Mouse (Mus musculus) frontal cortex, adult (tissue): ENCODE results near the gene Ankzf1.

ENCODE experiments used
- ATAC-seq: cut with Nextera tagmentation; 2 replicates; pipeline ENCODE4 v1.9.2; 2017; ENCODE audit warnings: mild to moderate bottlenecking, moderate library complexity, mixed read lengths; ENCODE audit not compliant: low TSS enrichment

Gene Ankzf1

GRCm38 (mm10) chr1:75187914-75188483 lies 4.0 kb upstream of the Ankzf1 start:
- no peak for ATAC-seq

- ATAC-seq, result no peak
Measured at GRCm38 (mm10) chr1:75190577-75190976, 1.4 kb upstream of the Ankzf1 start.

DNA sequence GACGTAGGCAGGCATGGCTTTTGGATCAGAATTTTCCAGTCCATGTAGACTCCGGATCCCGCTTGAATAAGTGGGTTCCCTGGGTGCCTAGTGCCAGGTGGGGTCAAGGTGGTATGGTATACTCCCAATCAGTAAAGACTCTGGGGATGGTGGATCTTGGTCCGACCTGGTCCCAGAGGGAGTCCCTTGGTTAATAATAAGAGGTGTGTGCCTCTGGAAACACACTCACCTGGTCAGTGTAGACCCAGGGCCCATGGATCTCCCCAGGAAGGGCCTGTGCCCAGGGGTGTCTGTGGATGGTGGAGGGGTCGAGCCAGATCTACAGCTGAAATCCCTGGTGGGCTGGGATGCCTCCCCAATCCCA lies 711 bp upstream of the Ankzf1 start:
- ATAC-seq, result peak; percentile 5; the same call in 1 of the 2 replicates

- ATAC-seq, result peak; percentile 58
Measured at GRCm38 (mm10) chr1:75192452-75192851, 501 bp downstream of the Ankzf1 start.

DNA sequence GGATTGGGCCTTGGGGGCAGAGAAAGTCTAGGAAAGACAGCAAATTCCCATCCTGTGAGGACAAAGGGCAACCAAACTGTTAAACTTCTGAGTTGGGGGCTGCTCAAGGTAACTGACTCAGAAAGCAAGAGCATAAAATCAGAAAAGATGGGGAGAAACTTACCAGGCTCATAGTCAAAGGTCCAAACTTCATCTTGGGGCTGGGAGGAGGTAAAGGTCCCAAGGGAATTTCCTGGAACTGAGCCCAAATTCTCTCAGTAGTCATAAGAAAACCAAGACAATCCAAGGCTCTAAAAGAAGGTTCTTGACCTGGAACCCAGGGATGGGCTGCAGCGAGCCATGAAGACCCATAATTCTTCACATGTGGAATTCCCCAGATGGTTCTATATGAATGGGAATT lies 9.3 kb downstream of the Ankzf1 start:
- no peak for ATAC-seq

DNA sequence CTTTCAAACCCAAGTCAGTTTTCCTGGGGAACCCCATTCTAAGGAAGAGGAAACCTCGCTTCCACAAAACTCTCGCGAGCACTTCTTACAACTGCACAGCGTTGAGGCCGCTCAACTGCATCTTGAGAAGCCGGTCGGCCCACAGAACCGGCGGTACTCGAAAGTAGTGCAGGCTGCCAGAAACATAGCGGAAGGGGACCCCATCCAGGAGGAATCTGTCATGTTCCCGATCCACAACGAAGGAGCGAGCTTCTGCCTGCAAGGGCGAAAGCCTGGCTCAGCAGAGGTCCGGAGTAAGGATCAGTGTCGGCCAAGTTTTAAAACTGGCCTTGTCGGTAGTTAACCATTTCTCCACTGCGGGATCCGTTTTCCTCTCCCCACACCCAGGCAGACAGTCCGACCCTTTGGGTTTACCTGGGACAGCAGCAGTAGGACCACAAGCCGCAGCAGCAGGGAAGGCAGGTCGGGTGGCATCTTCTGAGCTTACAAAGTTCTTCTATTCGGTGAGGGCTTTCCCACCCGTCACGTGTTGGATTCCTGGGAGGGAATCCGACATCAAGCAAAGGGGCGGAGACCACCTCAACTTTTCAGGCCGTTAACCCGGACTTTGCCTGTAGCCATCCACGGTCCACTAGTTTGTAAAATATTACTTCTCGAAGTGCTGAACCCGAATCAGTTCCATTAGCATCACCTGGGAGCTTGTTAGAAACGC lies 17.2 kb downstream of the Ankzf1 start:
- ATAC-seq, result no peak

GRCm38 (mm10) chr1:75210136-75211087 lies 18.5 kb downstream of the Ankzf1 start, which contains the start of the genes Glb1l and Stk16:
Gene Glb1l, minus strand, starts transcription at chr1:75210813.
Gene Stk16, plus strand, starts transcription at chr1:75210838.
- peak; percentile 85 for ATAC-seq

DNA sequence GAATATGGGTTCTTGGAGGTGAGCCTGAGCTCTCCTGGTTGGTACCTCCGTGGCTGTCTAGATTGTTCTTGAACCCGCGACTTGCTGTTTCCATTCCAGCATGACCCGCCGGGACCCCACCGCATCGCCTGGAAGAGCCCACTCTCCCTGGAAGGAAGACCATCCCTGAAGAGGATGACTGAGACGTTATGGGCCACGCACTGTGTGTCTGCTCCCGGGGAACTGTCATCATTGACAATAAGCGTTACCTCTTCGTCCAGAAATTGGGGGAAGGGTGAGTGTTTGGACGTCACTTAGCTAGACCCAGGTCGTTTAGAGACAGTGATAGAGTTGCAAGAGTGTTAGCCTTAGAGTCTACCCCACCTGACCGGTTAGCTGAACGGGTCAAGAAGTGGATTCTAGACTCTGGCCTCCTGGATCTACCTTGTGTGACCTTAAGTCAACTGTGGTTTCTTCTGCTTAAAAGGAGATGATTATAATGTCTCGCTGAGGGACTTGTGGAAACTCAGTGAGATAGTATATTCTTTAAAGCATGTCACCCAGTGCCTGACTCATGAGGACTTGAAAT lies 19.3 kb downstream of the Ankzf1 start:
- no peak for ATAC-seq

- ATAC-seq, result no peak
Measured at GRCm38 (mm10) chr1:75212542-75212941, 20.6 kb downstream of the Ankzf1 start.

- ATAC-seq, result no peak
Measured at GRCm38 (mm10) chr1:75213096-75213495, 21.1 kb downstream of the Ankzf1 start.

DNA sequence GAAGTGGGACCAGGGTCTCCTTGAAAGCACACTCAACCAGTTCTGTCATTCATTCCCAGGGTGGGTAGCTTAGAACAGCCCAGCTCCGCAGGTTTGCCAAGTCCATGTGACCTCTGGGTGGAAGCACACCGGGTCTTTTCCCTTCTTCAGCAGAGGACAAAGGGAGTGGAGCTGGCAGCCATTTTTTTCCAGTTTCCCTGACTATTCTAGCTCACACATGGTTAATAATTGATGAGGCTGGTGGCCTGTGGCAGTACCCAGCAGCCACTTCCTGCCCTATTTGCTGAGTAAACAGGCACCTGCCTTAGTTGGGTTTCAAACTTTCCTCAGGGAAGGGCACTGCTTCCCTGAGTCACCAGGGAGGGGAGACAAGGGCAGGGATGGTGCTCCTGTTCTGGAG lies 22.5 kb downstream of the Ankzf1 start:
- no peak for ATAC-seq

- ATAC-seq, result no peak
Measured at GRCm38 (mm10) chr1:75214886-75215285, 22.9 kb downstream of the Ankzf1 start.

GRCm38 (mm10) chr1:75215785-75216184 lies 23.8 kb downstream of the Ankzf1 start:
- ATAC-seq, result no peak

DNA sequence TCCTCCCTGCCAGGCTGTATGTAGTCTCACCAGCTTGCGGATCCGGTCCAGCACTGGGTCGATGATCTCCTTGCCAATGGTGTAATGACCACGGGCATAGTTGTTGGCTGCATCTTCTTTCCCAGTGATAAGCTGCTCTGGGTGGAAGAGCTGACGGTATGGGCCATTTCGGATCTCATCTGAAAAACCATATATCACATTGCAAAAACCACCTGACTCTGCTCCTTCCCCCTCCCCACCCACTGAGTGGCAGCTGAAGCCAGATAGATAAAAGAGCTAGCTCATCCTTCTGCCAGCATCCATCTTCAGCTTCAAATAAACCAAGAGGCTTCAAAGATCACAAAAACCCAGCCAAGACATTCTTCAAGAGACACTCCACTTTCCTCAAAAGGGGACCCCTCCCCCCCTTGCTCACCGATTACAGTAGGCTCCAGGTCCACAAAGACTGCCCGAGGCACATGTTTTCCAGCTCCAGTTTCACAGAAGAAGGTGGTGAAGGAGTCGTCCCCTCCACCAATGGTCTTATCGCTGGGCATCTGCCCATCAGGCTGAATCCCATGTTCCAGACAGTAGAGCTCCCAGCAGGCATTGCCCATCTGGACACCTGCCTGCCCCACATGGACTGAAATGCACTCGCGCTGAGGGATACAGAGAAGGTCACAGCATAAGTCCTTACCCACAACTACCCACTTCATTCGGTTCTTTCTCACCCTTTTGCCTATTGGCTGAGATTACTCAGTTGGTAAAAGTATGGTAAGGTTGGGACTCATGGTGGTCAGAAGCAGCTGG lies 25.0 kb downstream of the Ankzf1 start:
- no peak for ATAC-seq

GRCm38 (mm10) chr1:75217893-75218226 lies 25.9 kb downstream of the Ankzf1 start:
- peak; percentile 8; the same call in 1 of the 2 replicates for ATAC-seq

- ATAC-seq, result peak; percentile 50
Measured at GRCm38 (mm10) chr1:75218227-75219001, 26.5 kb downstream of the Ankzf1 start.

DNA sequence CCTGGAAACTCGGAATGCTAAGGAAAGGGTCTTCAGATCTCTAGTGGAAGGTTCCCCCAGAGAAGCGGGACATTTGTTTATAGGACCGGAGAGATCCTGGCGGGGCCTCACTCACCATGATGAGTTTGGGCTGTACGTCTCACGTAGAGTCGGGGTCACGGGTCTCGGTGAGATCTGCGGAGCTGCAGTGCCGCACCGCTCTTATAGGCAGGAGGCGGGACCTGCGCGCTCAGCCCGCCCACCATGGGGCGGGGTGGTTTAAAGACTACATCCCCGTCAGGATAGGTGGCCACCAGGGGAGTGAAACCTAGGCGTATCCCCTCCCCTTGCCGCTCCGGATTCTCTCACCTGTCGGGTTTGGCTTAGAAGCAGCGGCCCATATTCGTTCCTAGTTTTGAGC lies 27.1 kb downstream of the Ankzf1 start:
- ATAC-seq, result peak; percentile 77

DNA sequence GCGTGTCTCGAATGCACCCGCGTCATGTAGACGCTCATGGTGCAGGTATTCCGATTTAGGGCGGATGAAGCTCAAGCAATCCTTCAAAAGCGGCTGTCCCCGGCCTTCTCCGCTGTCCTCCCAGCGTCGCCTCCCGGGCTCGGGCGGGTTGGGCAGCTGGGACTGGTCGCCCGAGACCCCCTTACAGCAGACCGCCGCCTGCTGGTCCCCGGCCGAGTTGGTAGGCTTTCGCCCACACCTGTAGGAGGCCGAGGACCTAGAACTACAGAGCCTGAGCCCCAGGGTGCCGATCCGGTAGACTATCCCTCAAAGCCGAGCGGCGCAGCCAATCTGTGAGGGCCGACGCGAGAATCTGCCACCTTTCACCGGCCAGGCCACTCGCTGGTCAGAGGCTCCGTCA lies 27.6 kb downstream of the Ankzf1 start, which contains the start of gene Tuba4a:
Gene Tuba4a (minus strand): TSS at position 335 of the 400 bp plus-strand sequence.
- peak; percentile 28 for ATAC-seq

- no peak for ATAC-seq
Measured at GRCm38 (mm10) chr1:75221538-75221937, 29.6 kb downstream of the Ankzf1 start.

DNA sequence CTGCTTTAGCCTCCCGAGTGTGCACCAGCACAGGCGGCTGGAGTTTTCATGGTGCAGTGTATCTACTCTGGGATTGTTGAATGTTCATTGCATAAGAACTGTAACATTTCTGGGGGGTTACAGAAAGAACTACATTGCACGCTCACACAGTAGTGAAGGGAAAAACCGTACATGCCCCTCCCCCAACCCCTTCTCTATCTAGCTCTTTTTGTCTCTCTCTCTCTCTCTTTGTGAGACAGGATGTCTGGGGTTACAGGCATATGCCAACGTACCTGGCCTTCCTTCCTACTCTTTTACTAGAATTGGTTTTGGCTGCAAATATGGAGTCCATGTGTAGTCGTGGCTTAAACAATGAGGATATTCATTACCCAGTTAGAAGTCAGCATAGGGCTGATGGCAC lies 31.0 kb downstream of the Ankzf1 start:
- ATAC-seq, result no peak

DNA sequence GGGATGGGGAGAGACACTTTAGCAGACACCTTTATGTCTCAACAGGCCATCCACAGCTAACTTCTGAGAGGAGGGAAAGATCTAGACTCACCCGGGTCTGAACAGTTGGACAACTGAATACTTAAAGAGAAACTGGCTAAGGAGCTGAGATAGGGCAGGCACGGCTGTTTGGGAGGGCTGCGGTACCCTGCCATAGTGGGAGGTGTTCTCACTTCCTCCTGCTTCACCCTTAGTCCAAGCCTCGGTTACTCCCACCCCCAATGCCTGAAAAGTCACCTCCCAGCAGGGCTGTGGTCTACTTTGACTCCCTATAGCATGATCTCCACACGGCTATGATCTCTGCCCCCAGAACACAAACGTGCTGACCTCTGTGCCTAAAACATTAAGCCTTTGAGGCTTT lies 31.6 kb downstream of the Ankzf1 start:
- no peak for ATAC-seq
